Mouse (Mus musculus) olfactory bulb, adult 2 months (tissue): ENCODE data around the gene Gm20509. TPM values are rescaled to one million over a fixed set of nuclear protein-coding genes. Genes with fewer than 3 reads are reported as not detected.

Experiments
- H3K27ac ChIP-seq: fragments of 200-500 bp; 2 replicates; pipeline ENCODE4 v1.5.1; 2012; ENCODE audit warnings: low read depth, low read length; ENCODE audit not compliant: insufficient read depth
- H3K4me1 ChIP-seq: fragments of 200-500 bp; 2 replicates; pipeline ENCODE4 v1.6.1; 2012; ENCODE audit warnings: low read length; ENCODE audit not compliant: control insufficient read depth, insufficient read depth
- H3K4me3 ChIP-seq: fragments of 200-500 bp; 2 replicates; pipeline ENCODE4 v1.5.1; 2012; ENCODE audit warnings: mild to moderate bottlenecking, low read depth, low read length, moderate library complexity; ENCODE audit not compliant: insufficient read depth
- CTCF ChIP-seq: fragments of 200-500 bp; IDR thresholded peaks from 2 replicates; pipeline ENCODE4 v1.5.1; 2012; ENCODE audit warnings: low read depth, mild to moderate bottlenecking, low read length, moderate library complexity; ENCODE audit not compliant: insufficient read depth
- POLR2A ChIP-seq: fragments of 200-500 bp; IDR thresholded peaks from 2 replicates; pipeline ENCODE4 v1.6.1; 2012; ENCODE audit warnings: mild to moderate bottlenecking, low read depth, low read length, moderate library complexity; ENCODE audit not compliant: insufficient read depth
- WGBS: fragments of 180-500 bp; shearing (Covaris S2); methylation state at CpG from one replicate; pipeline ENCODE4 v1.1.7; 2018; 5-methylcytosine and 5-hydroxymethylcytosine counted together
- polyA plus RNA-seq: library from polyadenylated mRNA; stranded (reverse); fragments of >200 nt; gene quantifications from 2 replicates; pipeline ENCODE4 v1.2.4, GENCODE M21; 2012; ENCODE audit warnings: low replicate concordance; ENCODE audit not compliant: missing spikeins, insufficient read depth, insufficient read length

Gm20509 gene
- not detected in 2 replicates for polyA plus RNA-seq

DNA sequence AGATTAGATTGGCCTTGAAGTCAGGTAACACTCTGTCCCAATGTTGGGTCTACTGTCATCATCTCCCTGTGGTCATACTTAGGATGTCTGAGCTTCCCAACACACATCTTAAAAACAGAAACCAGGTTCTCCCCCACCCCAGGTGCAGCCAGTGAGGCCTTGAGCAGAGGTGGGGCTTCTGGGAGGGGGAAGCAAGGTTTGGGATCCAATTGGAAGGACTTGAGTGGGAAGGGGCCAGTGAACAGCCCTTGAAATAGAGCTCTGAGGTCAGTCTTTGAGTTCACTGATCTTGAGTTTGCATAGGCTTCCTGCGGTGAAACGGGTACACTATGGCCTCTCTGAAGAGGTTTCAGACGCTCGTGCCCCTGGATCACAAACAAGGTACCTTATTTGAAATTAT lies at the start of gene Gm20509:
Gm20509 (plus strand) TSS at position 290 of the 400 bp plus-strand sequence.
- Histone ChIP-seq H3K27ac (no peak within 1 kb of the TSS), H3K4me3 (peak within 1 kb of the TSS; percentile 28), H3K4me1 (peaks cover 8% of the 10 kb centered on the region)
- TF ChIP-seq CTCF, result no peak
- TF ChIP-seq POLR2A, result no peak
- WGBS, result 96% methylated on average over 4 of the region's 4 CpGs

DNA sequence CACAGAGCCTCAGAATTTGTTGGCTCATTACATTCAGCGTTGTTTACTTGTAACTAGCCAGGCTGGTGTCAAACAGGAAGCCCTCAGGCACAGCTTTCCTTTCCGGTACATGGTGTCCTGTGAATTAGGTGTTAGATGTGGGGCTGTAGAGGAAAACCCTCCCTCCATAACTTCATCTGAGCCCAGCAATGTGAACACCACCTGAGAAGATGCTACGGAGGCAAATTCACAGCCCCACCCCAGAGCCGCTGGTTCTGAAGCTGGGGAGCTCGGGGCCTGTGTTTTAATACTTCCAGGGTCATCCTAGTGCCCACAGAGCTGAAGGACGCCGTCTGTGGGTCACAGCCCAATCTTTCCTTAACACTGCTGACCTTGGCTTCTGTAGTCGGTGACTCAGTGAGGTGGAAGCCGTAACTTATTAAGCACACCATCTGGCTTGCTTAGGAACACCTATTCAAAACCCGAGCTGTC lies 46.8 kb upstream of the Gm20509 start:
- 72% methylated on average over 10 of the region's 10 CpGs for WGBS
- no peak for TF ChIP-seq POLR2A
- H3K4me1 ChIP-seq, result no peaks in the 10 kb centered on the region
- H3K27ac ChIP-seq, result no peak overlapping the region
- no peak overlapping the region for H3K4me3 ChIP-seq

DNA sequence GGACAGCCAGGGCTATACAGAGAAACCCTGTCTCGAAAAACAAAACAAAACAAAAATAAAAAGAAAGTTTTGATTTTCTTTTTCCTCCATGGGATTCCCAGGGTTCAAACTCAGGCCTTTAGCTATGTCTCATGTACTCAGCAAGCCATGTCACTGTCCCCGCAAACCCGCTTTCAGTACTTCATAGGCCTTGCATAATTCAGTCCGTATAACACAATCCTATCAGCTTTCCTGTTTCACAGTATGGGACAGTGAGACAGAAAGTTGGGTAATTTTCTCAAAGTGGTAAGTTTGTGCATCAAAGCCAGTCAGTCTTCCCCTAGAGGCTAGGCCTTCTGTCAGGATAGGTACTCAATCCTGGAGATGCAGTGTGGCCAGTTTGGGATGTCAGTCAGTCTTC lies 43.0 kb upstream of the Gm20509 start:
- WGBS, result 93% methylated on average over 4 of the region's 4 CpGs
- TF ChIP-seq CTCF (no peak), POLR2A (no peak)

DNA sequence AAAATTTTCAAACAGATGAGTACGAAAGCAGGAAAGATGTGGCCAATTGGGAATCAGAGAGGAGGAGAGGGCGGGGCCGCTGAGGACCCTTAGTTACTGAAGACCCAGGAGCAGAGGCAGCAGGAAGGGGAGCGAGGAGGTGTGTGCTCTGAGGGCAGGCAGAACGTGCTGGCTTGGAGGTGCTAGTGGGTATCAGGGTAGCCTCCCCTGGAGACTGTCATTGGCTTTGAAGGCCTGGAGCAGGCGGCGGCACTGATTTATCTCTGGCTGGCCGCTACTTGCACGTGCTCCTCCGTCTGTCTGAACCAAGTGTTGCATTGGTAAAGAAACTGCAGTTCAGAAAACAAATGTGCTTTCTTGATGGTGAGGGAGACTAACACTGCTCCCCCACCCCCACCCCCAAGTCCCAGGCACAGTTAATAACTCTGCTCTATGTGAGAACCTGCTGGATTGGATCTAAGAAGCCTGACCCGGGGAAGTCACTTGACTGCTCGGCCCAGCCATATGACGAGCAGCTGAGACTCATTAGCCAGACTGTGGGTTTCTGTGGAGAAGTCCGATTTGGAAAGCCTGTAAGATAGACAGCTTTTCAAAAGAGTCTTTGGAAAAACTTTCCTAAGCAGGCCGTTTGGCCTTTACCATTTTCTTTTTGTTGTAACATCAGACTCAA lies 38.5 kb upstream of the Gm20509 start:
- peaks cover 14% of the 10 kb centered on the region for H3K4me1 ChIP-seq
- H3K4me3 ChIP-seq, result no peak overlapping the region
- WGBS, result 51% methylated on average over 15 of the region's 15 CpGs
- no peak overlapping the region for H3K27ac ChIP-seq
- TF ChIP-seq POLR2A (no peak), CTCF (no peak)

More for the DNA sequence above, 43.0 kb upstream of the Gm20509 start:
- no peak overlapping the region for H3K27ac ChIP-seq
- peaks cover 3% of the 10 kb centered on the region; the same call in 1 of the 2 replicates for H3K4me1 ChIP-seq
- H3K4me3 ChIP-seq, result no peak overlapping the region

DNA sequence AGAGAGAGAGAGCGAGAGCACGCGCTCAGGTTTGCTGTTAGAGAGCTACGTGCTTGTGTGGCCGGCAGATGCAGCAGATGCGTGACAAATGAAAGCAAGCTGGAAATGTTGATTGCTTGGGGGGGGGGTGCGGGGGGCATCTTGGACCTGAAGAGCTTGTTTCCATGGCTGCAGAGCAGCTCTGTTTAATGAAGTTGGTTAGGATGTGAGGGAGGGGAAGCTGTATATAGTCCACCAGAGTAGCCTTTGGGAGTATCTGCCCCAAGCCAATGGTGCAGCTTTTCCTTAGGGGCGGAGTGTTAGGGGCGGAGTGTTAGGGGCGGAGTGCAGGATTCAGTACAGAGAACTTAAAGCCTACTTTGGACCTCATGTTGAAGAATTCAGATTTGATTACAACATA lies 35.2 kb upstream of the Gm20509 start:
- WGBS, result 50% methylated on average over 10 of the region's 10 CpGs
- TF ChIP-seq POLR2A (no peak), CTCF (no peak)
- H3K27ac ChIP-seq, result no peak overlapping the region
- H3K4me1 ChIP-seq, result peaks cover 14% of the 10 kb centered on the region
- H3K4me3 ChIP-seq, result no peak overlapping the region

DNA sequence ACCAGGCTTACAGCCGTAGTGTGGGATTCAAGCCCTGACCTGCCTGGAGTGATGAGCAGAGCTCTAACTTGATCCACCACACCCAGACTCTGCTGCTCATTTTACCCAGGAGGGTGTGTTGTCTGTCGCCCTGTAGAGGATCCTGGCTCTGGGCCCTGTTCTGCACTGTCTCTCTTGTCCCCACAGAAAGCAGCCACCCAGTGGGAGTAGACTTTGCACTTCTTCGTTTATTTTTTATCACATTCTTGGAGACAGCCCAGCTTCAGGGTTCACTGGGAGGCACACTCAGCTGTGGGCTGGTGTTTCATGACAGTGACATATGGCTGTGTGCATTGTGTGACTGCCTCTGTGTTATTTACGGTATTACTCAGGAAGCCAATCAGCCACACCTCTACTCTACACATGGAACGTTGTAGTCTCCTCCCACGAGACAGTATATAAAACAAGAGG lies 34.0 kb upstream of the Gm20509 start:
- Histone ChIP-seq H3K4me1 (peaks cover 14% of the 10 kb centered on the region), H3K27ac (0 out of 2 replicates have a peak overlapping the region, but pooled peaks have one; percentile 17), H3K4me3 (no peak overlapping the region)
- whole genome bisulfite sequencing, result 36% methylated on average over 6 of the region's 6 CpGs
- TF ChIP-seq CTCF (no peak), POLR2A (no peak)

DNA sequence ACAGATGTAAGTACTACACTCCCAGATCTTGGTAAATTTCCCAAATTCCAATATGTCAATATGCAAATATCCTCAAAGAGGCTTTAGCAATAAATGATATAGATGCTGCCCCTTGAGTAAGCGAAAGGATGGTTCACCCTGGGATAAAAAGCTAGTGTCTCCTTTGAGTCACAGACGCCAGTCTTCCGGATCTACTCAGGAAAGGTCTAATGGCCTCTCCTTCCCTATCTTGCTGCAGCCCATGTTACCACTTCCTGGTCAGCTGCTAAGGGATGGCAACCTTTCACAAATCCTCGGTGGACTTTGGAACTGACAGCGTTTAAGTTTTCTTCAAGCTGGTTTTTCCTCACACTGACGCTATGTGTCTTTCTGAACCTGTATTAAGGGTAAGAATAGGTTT lies 33.6 kb upstream of the Gm20509 start:
- Histone ChIP-seq H3K4me1 (peaks cover 11% of the 10 kb centered on the region), H3K27ac (no peak overlapping the region), H3K4me3 (no peak overlapping the region)
- 84% methylated on average over 6 of the region's 6 CpGs for WGBS
- no peak for TF ChIP-seq POLR2A
- TF ChIP-seq CTCF, result no peak

DNA sequence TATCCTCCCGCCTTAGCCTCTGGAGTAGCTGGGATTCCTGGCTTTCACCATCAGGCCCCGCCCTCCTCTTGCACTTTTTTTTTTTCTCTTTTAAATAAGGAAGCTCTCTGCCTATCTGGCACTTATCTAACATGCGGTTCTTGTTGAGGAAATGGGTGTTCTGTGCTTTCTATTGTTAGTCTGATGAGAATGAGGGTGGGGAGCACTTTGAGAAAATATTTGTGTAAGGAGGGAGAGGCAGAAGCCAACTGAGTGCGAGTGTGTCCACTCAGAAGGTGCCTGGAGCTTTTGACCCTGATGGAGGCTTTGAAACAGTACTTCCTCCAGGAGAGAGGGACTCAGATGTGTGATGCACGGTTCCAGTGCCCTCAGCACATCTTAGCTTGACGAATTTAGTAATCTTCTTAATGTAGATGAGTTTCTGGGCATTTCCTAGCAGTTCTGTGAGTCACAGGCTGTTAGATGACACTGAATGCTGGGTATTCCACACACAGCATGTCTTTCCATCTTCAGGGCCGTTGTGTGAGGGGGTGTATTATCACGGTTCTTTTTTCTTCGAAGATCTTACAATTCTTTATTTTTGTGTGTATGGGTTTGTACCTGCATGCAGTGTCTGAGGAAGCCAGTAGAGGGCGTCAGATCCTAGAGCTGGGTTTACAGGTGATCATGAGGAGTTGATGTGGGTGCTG lies 31.2 kb upstream of the Gm20509 start:
- 56% methylated on average over 10 of the region's 10 CpGs for WGBS
- H3K27ac ChIP-seq, result no peak overlapping the region
- TF ChIP-seq POLR2A, result no peak
- TF ChIP-seq CTCF, result no peak

DNA sequence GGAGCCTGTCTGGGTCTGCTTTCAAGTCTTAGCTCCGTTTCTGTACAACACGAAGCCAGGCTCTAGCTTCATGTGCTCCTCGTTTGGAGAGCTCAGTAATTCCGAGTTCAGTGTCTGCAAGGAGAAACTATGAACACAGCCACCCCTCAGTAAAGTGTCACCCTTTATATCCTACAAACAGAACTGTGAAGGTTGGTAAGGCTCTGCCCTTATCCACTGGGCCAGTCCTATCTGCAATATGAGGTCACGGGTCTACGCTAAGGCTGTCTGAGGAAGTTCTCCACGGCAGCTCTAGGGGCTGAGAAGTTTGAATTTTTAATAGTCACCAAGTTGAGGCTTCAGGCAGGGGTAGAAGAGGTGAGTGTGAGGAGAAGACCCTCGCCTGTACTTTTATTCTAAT lies 29.8 kb upstream of the Gm20509 start:
- Histone ChIP-seq H3K4me1 (peaks cover 7% of the 10 kb centered on the region), H3K4me3 (no peak overlapping the region), H3K27ac (no peak overlapping the region)
- WGBS, result 84% methylated on average over 8 of the region's 8 CpGs
- TF ChIP-seq POLR2A, result no peak
- TF ChIP-seq CTCF, result no peak

More for the DNA sequence above, 31.2 kb upstream of the Gm20509 start:
- H3K4me1 ChIP-seq, result peaks cover 11% of the 10 kb centered on the region
- no peak overlapping the region for H3K4me3 ChIP-seq
